Mouse (Mus musculus): ENCODE results near the gene Nup214.

Nup214 gene

GRCm38 (mm10) chr2:31998443-31998842 is 24.2 kb downstream of the Nup214 start:
- CTCF ChIA-PET: interaction anchor here in 1 of 4 experiments (1.0 to 2.8 kb wide), 2 partner anchors 13 kb away, joined by 3 to 11 read pairs; no protein-coding TSS in a partner anchor
- POLR2A ChIA-PET: interaction anchor here in 3 of 4 experiments (0.7 to 1.4 kb wide), 7 partner anchors 8 to 196 kb away, joined by 3 to 5 read pairs (median 4); no protein-coding TSS in a partner anchor

- POLR2A ChIA-PET: interaction anchor here in 2 of 4 experiments (0.6 to 14.3 kb wide), 31 partner anchors 8 to 539 kb away, joined by 3 to 144 read pairs (median 4); partner anchors contain the start of genes Nup214 (in 2 of the 2) and Swi5 (in 2 of the 2)
- CTCF ChIA-PET: interaction anchor here in 1 of 4 experiments (0.7 kb wide), 1 partner anchor 229 kb away, joined by 3 read pairs; no protein-coding TSS in a partner anchor
Observed at GRCm38 (mm10) chr2:32008311-32008710, 34.1 kb downstream of the Nup214 start.

- ChIA-PET POLR2A (interaction anchor here in 2 of 4 experiments (0.6 to 14.3 kb wide), 33 partner anchors 9 to 540 kb away, joined by 3 to 144 read pairs (median 4); partner anchors contain the start of genes Nup214 (in 2 of the 2) and Swi5 (in 2 of the 2)), CTCF (interaction anchor here in 2 of 4 experiments (0.5 to 0.7 kb wide), 2 partner anchors 52 to 228 kb away, joined by 3 to 7 read pairs; no protein-coding TSS in a partner anchor)
Observed at GRCm38 (mm10) chr2:32008716-32009115, 34.5 kb downstream of the Nup214 start.

GRCm38 (mm10) chr2:32019704-32020103 is 45.5 kb downstream of the Nup214 start:
- POLR2A ChIA-PET: interaction anchor here (0.6 to 9.9 kb wide), 14 partner anchors 8 to 527 kb away, joined by 3 to 144 read pairs (median 3); partner anchors contain the start of gene Nup214 (in 1 of the 4)
- CTCF ChIA-PET: interaction anchor here in 2 of 4 experiments (1.5 to 1.6 kb wide), 2 partner anchors 9 kb away, joined by 7 read pairs; no protein-coding TSS in a partner anchor

- POLR2A ChIA-PET: interaction anchor here in 3 of 4 experiments (0.6 to 9.9 kb wide), 12 partner anchors 8 to 342 kb away, joined by 3 to 144 read pairs (median 3); partner anchors contain the start of gene Nup214 (in 1 of the 3)
Observed at GRCm38 (mm10) chr2:32020229-32020628, 46.0 kb downstream of the Nup214 start.

GRCm38 (mm10) chr2:32024372-32024771 is 50.1 kb downstream of the Nup214 start:
- ChIA-PET CTCF (interaction anchor here in 1 of 4 experiments (0.6 kb wide), 1 partner anchor 201 kb away, joined by 3 read pairs; no protein-coding TSS in a partner anchor), POLR2A (interaction anchor here in 2 of 4 experiments (0.6 to 9.9 kb wide), 4 partner anchors 9 to 50 kb away, joined by 4 to 144 read pairs (median 5); partner anchors contain the start of gene Nup214 (in 1 of the 2))

More at GRCm38 (mm10) chr2:32020229-32020628, 46.0 kb downstream of the Nup214 start:
- CTCF ChIA-PET: interaction anchor here in 1 of 4 experiments (1.6 kb wide), 1 partner anchor 10 kb away, joined by 7 read pairs; no protein-coding TSS in a partner anchor

GRCm38 (mm10) chr2:32029636-32030035 is 55.4 kb downstream of the Nup214 start:
- POLR2A ChIA-PET: interaction anchor here in 3 of 4 experiments (0.5 to 2.7 kb wide), 16 partner anchors 10 to 329 kb away, joined by 3 to 10 read pairs (median 4); no protein-coding TSS in a partner anchor
- CTCF ChIA-PET: interaction anchor here in 3 of 4 experiments (0.6 to 2.3 kb wide), 6 partner anchors 12 to 476 kb away, joined by 3 to 10 read pairs (median 4); no protein-coding TSS in a partner anchor

GRCm38 (mm10) chr2:32033436-32033835 is 59.2 kb downstream of the Nup214 start:
- POLR2A ChIA-PET: interaction anchor here in 3 of 4 experiments (0.6 to 2.6 kb wide), 13 partner anchors 10 to 96 kb away, joined by 3 to 12 read pairs (median 3); partner anchors contain the start of gene Nup214 (in 1 of the 3)
- CTCF ChIA-PET: interaction anchor here in 1 of 4 experiments (1.1 kb wide), 1 partner anchor 69 kb away, joined by 14 read pairs; no protein-coding TSS in a partner anchor

- ChIA-PET CTCF (interaction anchor here in 2 of 4 experiments (1.1 to 1.2 kb wide), 2 partner anchors 60 to 69 kb away, joined by 3 to 14 read pairs; partner anchors contain the start of gene Nup214 (in 1 of the 2)), POLR2A (interaction anchor here in 3 of 4 experiments (0.8 to 2.6 kb wide), 8 partner anchors 8 to 104 kb away, joined by 3 to 12 read pairs (median 6); partner anchors contain the start of gene Nup214 (in 1 of the 3))
Observed at GRCm38 (mm10) chr2:32034206-32034605, 60.0 kb downstream of the Nup214 start.

GRCm38 (mm10) chr2:32037279-32037858 is 63.1 kb downstream of the Nup214 start:
- CTCF ChIA-PET: no interaction called here
- POLR2A ChIA-PET: interaction anchor here in 2 of 4 experiments (1.1 to 2.0 kb wide), 3 partner anchors 14 to 62 kb away, joined by 3 to 7 read pairs (median 3); no protein-coding TSS in a partner anchor

GRCm38 (mm10) chr2:32038661-32039081 is 64.4 kb downstream of the Nup214 start:
- POLR2A ChIA-PET: interaction anchor here in 2 of 4 experiments (1.0 to 2.3 kb wide), 6 partner anchors 10 to 250 kb away, joined by 3 to 10 read pairs (median 4); partner anchors contain the start of gene Nup214 (in 1 of the 2)
- CTCF ChIA-PET: interaction anchor here in 1 of 4 experiments (0.5 kb wide), 1 partner anchor 324 kb away, joined by 3 read pairs; no protein-coding TSS in a partner anchor

- ChIA-PET CTCF (interaction anchor here in 1 of 4 experiments (1.4 kb wide), 1 partner anchor 23 kb away, joined by 3 read pairs; no protein-coding TSS in a partner anchor), POLR2A (interaction anchor here in 2 of 4 experiments (0.5 to 1.8 kb wide), 6 partner anchors 14 to 698 kb away, joined by 3 to 7 read pairs (median 6); no protein-coding TSS in a partner anchor)
Observed at GRCm38 (mm10) chr2:32040646-32041045, 66.4 kb downstream of the Nup214 start.

GRCm38 (mm10) chr2:32041087-32041486 is 66.9 kb downstream of the Nup214 start:
- ChIA-PET CTCF (interaction anchor here in 2 of 4 experiments (0.5 to 1.4 kb wide), 3 partner anchors 24 to 362 kb away, joined by 3 to 4 read pairs (median 3); no protein-coding TSS in a partner anchor), POLR2A (interaction anchor here in 2 of 4 experiments (0.5 to 1.8 kb wide), 6 partner anchors 11 to 271 kb away, joined by 3 to 7 read pairs (median 4); no protein-coding TSS in a partner anchor)

GRCm38 (mm10) chr2:32043836-32044235 is 69.6 kb downstream of the Nup214 start:
- ChIA-PET CTCF (interaction anchor here in 2 of 4 experiments (1.0 to 1.4 kb wide), 2 partner anchors 86 to 91 kb away, joined by 3 to 5 read pairs; no protein-coding TSS in a partner anchor), POLR2A (interaction anchor here in 2 of 4 experiments (0.6 to 2.9 kb wide), 13 partner anchors 11 to 240 kb away, joined by 3 to 8 read pairs (median 3); no protein-coding TSS in a partner anchor)

- ChIA-PET POLR2A (interaction anchor here in 2 of 4 experiments (0.8 to 2.9 kb wide), 8 partner anchors 14 to 243 kb away, joined by 3 to 8 read pairs (median 4); partner anchors contain the start of genes Nup214 (in 1 of the 2) and Swi5 (in 1 of the 2)), CTCF (interaction anchor here in 2 of 4 experiments (1.1 to 1.3 kb wide), 3 partner anchors 35 to 88 kb away, joined by 3 to 4 read pairs (median 4); no protein-coding TSS in a partner anchor)
Observed at GRCm38 (mm10) chr2:32045375-32045774, 71.1 kb downstream of the Nup214 start.

GRCm38 (mm10) chr2:32046009-32046408 is 71.8 kb downstream of the Nup214 start:
- ChIA-PET CTCF (interaction anchor here in 2 of 4 experiments (1.2 to 1.3 kb wide), 2 partner anchors 35 kb away, joined by 4 read pairs; no protein-coding TSS in a partner anchor), POLR2A (interaction anchor here in 2 of 4 experiments (0.8 to 2.9 kb wide), 7 partner anchors 13 to 242 kb away, joined by 3 to 8 read pairs (median 3); partner anchors contain the start of genes Nup214 (in 1 of the 2) and Swi5 (in 1 of the 2))

- POLR2A ChIA-PET: no interaction called here
- CTCF ChIA-PET: no interaction called here
Observed at GRCm38 (mm10) chr2:32047323-32047722, 73.1 kb downstream of the Nup214 start.

Measured in embryonic stem cell, embryonic (primary cell).